Mouse (Mus musculus): ENCODE results near the gene Fbxl16.

DNA sequence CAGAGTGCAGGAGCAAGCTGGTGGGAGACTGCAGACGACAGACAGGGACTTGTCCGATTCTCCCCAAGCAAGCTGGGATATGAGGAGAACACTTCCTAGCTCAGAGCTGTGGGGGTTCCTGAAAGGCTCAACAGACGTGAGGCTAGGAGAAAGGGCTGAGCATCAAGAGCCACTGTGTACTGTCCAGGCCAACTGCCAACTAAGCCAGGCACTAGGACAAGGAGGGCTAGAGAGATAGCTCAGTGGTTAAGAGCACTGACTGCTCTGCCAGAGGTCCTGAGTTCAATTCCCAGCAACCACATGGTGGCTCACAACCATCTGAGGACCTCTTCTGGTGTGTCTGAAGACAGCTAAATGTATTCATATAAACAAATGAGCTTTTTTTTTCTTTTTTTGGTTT is 33.6 kb downstream of the Fbxl16 start:
- TF ChIP-seq CTCF (IDR thresholded peaks at IDR 0.05; ENCODE audit: low read depth, low read length) (no peak), POLR2A (IDR thresholded peaks at IDR 0.05; ENCODE audit: extremely low read depth, insufficient read depth, low read length) (no peak)

All from liver, adult 2 months (tissue).